Mouse (Mus musculus) retina, postnatal 1 day (tissue): ENCODE measurements around the gene Smtnl2.
A peak's percentile ranks its signal among the peaks of the same experiment; 100 is the strongest.

Experiments used
- DNase-seq: peaks from one replicate; pipeline ENCODE4 v3.0.0-alpha.2; 2012

The Smtnl2 gene

DNA sequence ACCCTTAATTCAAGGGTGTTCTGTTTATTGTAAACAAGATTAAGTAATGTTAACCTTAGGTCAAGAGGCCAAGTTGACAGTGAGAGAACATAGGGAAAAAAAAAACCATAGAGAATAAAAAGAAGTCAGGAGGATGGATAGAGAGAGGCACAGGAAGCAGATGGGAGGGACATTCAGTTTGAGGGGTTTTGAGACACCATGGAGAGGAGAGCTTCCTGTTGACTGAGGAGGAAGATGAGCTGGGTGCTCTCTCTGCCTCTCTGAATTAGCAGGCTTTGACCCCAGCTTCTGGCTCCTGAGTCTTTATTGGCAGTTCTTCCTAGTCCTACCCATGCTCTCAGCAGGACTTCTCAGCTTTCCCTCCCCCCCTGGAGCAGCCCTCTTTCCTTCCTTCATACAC is 13.7 kb upstream of the Smtnl2 start:
- DNase-seq = no peak

DNA sequence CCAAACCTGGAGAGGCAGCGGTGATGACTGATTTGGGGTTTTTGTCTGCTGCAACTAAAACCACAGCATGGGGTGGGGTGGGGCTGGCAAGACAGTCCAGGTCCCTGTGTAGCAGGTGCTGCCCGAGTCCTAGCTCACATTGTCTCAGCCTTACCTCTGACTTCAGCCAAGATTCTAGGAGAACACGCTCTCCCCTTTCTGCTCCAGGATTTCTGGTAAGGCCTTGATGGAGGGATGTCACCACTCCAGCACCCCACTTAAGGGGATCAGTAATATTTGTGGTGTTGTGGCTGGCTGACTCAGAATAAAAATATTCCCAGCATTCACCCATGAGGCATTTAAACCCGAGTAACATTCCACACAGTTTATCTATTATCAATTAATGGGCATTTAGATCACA is 12.2 kb upstream of the Smtnl2 start:
- DNase-seq = no peak

DNA sequence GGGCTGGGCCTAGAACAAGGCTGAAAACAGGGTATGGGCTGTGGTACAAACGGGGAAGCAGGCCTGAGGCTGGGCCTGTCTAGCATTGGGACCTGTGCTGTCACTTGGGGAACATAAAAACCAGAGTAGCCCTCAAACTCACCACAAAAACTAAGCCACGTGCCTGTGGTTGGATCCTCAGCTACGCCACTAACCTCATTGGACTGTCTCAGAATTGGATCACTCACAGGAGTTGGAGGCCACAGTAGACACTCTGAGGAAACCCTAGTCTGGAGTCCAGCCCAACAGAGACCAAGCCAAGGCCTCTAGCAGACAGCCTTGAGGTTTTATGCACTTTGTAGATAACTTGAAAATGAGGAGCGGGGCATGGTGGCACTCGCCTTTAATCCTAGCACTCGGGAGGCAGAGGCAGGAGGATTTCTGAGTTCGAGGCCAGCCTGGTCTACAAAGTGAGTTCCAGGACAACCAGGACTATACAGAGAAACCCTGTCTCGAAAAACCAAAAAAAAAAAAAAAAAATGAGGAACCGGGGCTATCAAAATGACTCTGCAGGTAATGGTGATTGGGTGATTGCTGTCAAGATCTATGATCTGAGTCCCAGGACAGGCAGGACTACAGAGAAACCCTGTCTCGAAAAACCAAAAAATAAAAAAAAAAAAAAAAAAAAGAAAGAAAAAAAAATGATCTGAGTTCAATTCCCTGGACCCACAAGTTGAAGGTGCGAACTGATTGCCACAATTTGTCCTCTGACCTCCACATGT is 10.2 kb upstream of the Smtnl2 start:
- no peak for DNase-seq

DNA sequence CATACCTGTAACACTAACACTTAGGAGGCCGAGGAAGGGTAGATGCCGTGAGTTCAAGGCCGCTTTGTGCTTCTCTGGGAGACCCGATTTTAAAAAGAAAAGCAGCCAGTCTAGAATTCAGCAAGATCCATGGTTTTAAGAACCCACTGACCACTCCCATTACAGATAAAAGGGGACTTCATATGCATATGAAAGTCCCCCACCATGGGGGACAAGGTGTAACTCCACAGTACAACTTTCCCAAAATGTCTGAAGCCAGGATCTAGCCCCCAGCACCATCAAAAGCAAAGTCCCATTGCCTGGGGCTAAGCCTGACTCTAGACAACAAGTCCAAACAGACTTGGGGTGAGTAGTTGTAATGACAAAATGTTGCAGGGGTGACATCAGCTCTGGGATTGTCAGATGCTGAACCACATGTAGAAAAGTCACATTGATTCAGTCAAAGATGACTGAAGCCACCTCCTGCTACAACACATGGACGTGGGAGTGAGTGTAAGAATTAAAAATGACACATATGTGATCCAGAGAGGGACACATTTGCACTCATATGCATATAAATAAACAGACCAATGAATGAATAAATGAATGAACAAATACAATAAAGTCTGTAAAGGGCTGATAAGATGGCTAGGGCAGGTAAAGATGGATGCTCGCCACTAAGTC is 9.1 kb upstream of the Smtnl2 start:
- no peak for DNase-seq

DNA sequence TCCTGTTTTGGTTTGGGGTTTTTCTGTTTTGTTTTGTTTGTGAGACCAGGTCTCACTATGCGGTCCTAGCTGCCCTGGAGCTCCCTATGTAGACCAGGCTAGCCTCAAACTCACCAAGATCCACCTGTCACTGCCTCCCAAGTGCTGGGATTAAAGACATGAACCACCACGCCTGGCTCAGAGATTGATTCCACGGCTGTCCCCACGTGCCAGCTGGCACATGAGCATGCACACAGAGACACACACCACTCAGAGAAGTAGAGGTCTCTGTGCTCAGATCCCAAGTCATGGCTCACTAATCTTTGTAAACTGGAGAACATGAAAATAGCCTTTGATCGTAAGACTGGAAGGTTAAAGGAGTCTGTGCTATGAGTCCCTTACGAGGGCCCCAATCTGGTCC is 7.5 kb upstream of the Smtnl2 start:
- DNase-seq = no peak

DNA sequence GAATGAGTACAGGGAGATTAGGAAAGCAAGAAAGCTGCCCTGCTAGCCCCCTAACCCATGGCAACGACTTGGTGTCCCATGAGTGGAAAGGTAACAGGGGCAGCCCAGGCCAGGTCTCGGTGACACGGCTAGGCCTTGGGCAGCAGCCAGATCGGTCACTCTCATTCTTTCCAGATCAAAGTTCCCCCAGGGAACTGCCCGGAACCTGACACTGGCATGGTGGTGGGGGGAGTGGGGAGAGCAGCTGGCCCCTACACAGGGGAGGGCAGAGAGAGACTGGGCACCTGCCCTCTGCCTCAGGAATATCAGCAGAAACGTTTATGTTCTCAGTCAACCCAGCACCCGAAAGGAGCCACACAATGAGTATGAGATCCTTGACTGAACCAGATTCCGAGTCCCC is 6.7 kb upstream of the Smtnl2 start:
- no peak for DNase-seq

DNA sequence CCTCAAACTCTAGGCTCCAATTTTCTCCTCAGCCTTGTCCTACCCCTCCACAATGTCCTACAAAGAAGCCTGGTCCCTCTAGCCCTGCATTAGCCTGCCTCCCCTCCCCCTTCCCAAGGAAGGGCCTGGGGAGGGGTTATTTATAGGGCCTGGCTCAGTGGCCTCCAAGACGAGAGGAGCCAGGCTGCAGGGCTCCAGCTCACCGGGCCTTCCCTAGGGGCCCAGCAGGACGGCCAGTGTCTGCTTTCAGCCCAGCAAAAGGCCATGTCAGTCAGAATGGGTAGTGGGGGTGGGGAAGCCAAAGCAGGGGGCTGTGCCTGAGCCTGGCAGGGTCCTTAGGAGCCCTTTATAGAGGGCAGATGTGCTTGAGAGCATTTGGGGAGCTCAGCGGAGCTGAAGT is 5.9 kb upstream of the Smtnl2 start:
- peak; percentile 21 for DNase-seq

DNA sequence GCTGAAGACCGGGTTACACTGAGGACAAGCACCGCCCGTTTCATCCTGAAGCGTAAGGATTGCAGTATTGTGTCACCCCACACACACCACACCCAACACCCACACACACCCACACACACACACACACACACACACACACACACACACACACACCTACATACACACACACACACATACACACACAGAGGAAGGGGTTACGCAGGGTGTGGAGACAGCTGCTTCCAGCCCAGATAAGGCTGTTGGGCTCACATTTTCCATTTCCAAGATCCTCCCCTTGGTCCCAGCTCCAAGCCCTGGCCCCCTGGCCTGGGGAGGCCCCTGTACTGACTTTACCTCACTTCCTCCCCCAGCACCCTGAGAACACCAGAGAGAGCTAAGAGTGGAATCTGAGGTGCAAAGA is 5.2 kb upstream of the Smtnl2 start:
- DNase-seq = no peak

DNA sequence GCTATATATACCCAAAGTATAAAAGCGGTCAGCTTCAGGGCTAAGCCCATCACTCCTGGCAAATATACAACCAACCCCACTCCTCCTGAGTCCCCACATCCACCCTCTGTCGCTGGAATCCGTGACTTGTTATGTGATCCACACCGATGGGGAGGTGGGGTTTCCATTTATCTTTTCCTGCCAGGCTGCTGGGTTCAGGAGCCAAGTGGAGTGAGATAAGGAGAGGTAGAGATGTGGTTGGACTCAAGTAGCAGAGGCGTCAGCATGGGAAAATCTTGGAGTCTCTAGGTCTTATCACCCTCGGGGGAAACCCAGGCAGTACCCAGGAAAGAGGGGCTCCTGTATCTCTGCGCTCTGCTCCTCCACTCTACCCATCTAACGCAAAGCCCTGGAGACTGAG is 3.6 kb upstream of the Smtnl2 start:
- DNase-seq = no peak

DNA sequence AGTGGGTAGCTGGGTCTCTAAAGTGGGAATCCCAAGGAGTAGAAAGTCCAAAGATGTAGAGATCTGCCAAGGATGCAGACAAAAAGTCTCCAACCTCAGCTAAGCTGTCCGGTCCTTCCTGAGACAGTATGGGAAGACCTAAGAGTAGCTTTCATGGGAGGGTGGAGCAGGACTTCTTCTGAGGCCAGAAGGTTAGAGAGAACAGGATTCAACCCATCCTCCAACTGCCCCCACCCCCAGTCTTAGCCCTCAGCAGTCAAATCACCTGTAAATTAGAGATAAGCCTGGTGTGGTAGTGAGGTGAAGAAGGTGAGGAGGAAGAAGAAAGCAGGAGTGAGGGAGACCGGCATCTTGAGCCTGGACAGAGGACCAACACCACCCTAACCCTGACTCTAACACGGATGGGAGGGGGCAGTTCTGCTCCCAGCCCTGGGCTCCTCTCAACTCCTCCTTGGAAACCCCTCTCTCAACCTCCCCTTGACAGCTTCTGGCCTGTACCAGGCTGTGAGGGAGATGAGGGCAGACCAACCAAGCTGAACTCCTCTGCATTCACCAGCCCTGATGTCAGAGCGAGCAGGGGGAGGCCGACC is 2.2 kb upstream of the Smtnl2 start:
- DNase-seq = no peak

DNA sequence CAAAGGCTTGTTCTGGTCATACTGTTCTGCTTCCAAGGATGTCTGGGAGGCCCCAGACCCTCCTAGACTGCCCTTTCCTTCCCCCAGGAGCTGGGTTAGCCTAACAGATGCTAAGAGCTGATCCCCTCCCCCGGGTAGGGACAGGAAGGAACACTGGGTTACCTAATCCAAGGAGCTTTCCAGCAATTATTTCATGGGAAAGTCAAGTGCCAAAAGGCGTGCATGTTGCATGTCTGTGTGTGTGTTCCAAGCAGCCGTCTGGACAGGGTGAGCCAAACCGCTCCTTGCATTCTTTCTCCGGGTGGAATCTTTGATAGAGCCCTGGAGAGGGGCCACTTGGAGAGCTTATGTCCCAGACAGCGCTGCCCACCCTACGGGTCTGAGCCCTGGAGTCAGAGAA is 1.5 kb upstream of the Smtnl2 start:
- no peak for DNase-seq

DNA sequence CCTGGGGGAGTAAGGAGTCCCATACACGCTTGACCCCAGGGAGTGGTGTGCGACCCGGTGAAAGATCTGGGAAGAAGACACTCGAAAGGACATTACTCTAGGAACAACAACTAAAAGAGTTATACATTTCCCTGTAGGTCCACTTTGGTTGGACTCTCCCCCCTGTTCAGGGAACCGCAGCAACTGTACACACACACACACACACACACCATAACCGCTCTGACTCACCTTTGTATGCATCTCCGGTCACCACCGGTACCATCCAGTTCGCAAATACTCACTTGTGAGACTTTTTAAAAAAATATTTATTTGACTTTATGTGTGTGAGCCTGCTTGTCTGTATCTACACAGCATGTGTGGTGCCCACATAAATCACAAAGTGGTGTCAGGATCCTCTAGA is 432 bp upstream of the Smtnl2 start:
- DNase-seq = no peak

DNA sequence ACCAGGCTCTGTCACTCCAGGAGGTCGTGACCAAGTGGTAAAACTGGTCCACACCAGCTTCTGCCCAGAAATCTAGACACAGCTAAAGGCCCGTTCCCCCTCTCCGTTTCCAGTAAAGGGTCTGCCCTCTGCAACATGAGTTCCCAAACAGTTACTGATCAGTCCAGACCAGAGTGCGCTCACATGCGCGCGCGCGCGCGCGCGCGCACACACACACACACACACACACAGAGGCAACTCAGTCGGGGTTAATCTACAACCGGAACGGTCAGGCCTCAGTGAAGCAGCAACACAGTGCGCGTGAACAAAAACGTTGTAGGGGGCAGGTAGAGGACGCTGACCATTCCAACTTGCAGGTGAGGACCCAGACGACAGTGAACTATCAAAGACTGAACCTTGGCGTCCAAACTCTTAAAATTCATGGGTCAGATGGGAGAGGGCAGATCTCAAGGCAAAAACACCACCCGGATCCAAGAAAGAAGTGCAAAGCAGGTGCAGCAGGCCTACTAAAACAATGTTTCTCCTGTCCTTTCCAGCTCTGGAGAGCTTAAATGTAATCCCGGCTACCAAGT is 906 bp downstream of the Smtnl2 start:
- peak; percentile 51 for DNase-seq

DNA sequence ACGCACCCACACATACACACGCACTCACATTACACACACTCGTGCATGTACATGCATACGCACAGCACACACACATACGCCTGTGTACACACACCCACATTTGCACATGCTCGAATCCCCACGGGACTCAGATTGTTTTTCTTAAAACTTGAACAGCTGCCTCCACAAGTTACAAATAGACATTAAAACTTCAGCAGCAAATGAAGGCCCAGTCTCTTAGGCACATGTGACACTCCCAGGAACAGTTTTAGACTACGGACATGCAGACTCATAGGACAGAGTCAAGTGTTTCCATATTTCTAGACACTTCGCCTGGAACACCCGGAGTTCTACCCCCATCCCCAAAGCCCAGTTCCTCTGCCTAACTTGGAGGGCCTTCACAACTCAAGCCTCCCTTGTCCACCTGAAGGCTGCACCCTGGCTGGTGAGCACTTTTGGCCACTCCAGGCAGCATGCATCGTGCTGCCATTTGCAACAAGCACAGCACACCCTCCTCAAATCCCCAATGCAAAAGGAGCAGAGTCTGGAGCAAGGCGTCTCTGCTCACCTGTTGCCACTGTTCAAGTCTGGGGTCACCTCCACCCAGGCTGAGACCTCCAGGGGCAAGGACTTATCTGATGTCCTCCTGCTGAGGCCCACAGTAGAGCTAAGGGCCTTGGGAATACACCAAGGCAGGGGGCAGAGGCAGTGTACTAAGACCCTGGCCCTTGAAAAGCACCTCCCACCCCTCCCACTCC is 1.7 kb downstream of the Smtnl2 start:
- DNase-seq = no peak

DNA sequence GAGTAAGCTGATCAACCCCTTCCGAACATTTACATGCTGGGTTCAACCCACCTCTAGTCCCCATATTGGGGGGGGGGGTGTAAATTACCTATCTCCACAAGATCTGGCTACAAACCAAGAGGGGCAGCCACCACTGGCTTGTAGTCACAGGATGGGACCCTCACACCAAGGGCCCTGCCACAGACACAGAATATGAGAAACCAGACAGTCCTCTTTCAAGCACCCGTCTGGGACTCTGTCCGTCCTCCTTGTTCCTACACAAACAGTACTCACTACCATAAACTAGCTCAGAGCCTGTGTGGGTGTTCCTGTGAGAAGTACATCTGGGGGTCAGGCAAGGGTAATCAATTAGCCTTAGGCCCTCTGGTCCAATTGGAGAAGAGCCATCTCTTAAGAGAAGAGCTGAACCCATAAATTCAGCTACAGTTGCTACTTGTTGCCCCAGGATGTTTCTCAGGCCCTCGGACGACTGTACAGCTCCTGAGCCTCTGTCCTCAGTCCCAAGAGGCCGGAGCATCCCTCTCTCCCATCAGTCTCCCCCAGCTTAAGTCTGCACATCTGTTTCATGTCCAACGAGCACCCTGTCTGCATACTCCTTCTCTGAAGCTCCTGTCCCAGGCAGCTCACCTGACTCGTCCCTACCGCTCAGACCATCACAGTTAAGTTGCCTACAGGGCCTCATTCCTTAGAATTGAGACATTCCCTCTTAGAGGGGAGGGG is 2.9 kb downstream of the Smtnl2 start:
- no peak for DNase-seq

DNA sequence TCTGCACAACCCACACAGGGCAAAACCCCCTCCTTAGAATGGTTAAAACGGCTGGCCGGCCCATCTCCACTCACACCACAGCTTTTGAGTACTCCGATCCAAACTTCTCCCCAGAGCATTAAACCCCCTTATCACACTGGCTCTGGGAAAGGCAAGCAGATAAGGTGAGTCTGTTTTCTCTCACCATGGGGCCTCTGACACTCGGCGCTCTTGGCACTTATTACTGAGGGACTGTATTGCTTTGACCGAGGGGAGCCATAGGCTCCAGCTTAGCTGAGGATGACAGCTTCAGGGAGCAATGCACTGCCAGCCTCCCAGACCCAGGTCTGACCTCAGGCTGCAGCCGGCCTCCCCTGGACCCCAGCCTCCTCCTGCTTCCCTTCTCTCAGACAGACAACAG is 3.9 kb downstream of the Smtnl2 start:
- DNase-seq = no peak

DNA sequence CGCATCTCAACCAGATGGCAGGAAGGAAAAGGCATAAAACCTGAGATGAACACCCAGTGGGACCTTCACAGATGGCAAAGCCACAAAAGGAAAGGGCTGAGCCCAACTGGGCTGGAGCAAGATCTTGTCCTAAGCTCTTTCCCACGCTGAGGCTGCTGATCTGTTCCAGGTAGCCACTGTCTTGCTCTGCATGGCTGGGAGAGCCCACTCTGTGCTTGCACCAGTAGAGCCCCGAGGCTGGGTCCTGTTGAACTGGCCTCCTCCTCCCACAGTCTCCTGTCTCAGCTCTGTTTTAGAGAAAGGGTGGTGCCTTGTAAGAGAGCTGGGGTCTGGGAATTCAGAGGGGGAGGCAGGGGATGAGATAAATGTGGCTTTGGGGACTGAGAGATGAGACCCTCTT is 4.4 kb downstream of the Smtnl2 start:
- no peak for DNase-seq

DNA sequence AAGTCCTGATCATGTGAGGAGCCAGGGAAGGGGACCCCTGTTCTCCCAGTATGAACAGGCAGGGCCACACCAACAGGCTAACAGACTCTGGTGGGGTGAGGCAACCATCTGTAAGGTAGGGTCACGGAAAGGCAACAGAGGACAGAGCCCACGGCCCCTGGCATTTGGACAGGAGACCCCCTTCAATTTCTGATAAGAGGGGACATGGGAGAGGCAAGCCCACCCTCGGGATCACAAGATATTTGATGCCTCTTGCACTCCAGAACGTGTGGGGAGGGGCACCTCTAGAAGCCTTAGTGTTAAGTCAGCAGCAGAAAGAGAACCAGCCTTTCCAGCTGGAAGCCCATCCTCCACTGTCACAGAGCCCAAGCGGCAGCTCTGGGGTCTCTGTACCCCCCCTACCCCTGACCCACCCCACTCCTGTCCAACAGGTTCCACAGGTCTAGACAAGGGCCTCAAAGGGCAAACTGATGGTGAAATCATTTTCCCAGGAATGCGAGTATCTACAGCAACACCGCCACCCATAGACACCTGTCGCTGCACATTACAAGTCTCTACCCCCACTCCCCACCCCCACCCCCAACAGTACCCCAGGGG is 5.3 kb downstream of the Smtnl2 start:
- no peak for DNase-seq

DNA sequence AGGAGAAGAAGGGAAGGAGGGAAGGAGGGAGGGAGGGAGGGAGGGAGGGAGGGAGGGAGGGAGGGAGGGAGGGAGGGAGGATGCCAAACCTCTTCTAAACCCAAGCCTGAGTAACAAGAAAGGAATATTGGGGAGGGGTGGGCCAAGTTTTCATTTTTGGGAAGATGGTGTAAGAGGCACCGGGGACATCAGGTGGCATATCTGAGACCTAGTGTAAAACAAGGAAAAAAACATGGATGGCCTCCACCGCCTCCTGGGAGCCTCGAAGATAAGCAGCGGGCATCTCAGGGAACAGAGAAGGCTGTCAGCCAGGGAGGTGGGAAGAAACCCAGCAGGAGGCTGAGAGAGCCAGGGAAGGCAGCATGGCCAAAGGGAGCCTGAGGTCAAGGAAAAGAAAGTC is 6.0 kb downstream of the Smtnl2 start:
- DNase-seq = no peak

DNA sequence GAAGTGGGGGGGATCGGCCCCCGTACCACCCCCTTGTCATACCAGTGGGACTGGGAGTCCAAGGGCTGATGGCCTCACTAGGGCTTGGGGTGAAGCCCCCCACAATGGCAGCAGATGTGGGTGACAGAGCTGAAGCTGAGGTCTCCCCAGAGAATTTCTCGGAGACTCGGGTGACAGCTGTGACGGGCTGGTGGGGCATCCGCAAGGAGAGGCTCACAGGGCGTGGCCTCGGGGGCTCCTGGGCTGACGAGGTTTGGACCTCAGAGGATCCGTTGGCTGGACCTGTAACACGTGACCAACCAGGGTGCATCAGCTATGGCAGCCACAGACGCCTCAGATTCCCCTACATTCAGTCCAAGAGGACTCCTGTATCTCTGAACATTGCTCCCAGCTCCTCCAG is 8.5 kb downstream of the Smtnl2 start:
- DNase-seq = no peak

DNA sequence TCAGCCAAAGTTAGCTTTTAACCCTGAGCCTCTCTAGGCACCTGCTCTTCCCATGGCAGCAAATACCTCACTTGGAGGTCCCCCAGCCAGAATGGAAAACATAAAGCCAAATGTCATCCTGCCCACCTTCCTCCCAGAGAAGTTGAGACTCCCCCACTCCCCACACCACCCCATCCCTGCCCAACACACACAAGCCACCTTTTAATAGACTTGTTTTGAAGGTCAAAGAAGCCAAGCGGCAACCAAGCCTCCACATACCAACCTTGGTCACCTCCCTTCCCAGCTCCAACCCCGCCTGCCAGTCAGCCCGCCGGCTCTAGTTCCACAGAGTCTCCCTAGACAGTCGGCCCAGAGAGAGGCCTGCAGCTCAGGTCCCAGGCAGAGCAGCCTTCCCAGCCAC is 9.5 kb downstream of the Smtnl2 start:
- no peak for DNase-seq

DNA sequence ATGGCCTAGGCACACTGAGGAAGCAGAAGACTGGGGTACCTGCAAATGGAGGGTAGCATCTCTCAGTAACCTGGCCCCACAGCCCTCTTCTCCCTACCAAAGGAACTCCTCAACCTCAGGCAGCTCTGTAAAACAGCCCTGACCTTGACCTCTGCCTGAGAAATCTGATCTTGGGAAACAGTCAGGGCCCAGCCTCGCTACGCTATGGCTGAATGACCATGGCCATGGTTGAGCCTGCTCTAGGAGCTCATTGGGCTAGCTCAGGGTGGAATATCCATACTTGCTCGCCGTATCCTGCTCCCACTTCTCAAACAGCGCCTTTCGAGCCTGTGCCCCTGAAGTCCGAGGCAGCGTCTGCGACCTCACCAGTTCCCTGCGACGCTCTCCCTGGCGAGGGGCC is 10.4 kb downstream of the Smtnl2 start:
- DNase-seq = no peak
